Mouse (Mus musculus): ENCODE data around the gene Smagp. TPM values are rescaled to one million over a fixed set of nuclear protein-coding genes. Genes with fewer than 3 reads are reported as not detected.

Smagp gene
- polyA plus RNA-seq, 1 experiment from 2014 or later: 15.2 TPM

DNA sequence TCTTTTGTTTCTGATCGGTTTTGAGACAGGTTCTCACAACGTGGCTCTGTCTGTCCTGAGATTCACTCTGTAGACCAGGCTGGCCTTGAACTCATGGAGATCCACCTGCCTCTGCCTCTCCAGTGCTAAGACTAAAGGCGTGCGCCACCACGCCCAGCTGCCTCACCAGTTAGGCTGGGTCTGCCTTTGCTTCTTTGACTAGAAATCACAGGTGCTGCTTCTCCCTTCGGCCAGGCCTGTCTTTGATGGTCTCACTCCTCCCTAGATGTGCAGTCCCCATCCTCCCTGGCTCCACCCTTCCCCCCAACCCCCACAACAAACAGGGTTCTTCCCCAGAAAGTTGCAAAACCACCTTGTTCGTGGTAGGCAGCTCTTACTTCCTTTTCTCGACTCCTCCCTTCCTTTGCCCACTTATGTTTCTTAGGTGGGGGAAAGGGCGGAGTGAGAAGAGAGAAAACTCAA, 28.1 kb upstream of the Smagp start:
- Histone ChIP-seq H3K9ac (no peak overlapping the region), H3K4me2 (no peak overlapping the region)
- WGBS: 66% methylated on average over 9 of the region's 9 CpGs

DNA sequence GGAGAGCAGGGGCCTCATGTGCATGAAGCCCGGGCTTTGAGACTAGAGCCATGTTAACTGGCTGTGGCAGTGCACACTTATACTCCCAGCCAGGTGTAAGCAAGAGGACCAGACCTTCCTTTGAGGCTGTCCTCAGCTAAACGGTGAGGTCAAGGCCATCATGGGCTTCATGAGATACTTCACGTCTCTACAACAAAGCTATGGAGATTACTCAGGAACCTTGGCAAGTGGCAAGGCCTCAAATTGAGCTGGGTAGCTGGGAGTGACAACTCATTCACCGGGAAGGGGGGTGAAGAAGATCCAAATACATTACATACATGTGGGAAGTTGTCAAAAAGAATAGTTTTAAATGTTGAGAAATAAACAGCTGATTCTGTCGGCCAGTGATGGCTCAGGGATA, 24.1 kb upstream of the Smagp start:
- no peak overlapping the region for H3K27ac ChIP-seq
- ATAC-seq (ENCODE audit: borderline replicate concordance, extremely low read depth, low FRiP score, low TSS enrichment): no peak
- H3K27me3 ChIP-seq: no peaks in the 10 kb centered on the region
- H3K4me1 ChIP-seq: peaks cover 10% of the 10 kb centered on the region; the same call in 1 of the 2 replicates
- no peak overlapping the region for H3K9ac ChIP-seq
- WGBS: 86% methylated on average over 5 of the region's 5 CpGs
- no peaks in the 10 kb centered on the region for H3K9me3 ChIP-seq
- H3K4me3 ChIP-seq: no peak overlapping the region
- H3K4me2 ChIP-seq: no peak overlapping the region
- H3K36me3 ChIP-seq: no peaks in the 10 kb centered on the region

More for the DNA sequence above, 28.1 kb upstream of the Smagp start:
- Histone ChIP-seq H3K4me1 (peaks cover 21% of the 10 kb centered on the region), H3K27ac (no peak overlapping the region), H3K36me3 (no peaks in the 10 kb centered on the region), H3K27me3 (no peaks in the 10 kb centered on the region), H3K4me3 (no peak overlapping the region), H3K9me3 (no peaks in the 10 kb centered on the region)
- no peak for ATAC-seq (ENCODE audit: borderline replicate concordance, extremely low read depth, low FRiP score, low TSS enrichment)

DNA sequence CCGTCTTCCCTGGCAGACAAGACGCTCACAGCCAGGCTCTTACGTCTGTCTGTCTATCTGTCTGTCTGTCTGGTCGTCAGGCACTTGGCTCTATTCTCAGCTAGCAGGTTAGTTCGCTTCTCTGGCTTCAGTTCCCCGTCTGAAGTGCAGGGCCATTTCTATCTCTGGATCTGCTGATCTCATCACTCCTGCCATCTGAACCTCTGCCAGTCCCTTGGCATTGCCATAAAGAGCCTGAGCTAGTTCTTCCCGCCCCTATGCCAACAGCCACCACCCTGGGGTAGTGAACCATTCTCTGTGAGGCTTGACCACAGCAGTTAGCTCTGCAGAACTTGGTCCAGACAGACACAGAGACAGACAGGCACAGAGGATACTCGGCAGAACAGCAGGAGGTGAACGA, 23.6 kb upstream of the Smagp start:
- Histone ChIP-seq H3K4me3 (no peak overlapping the region), H3K9me3 (no peaks in the 10 kb centered on the region), H3K27me3 (no peaks in the 10 kb centered on the region), H3K9ac (no peak overlapping the region), H3K36me3 (no peaks in the 10 kb centered on the region), H3K4me2 (no peak overlapping the region), H3K27ac (no peak overlapping the region), H3K4me1 (peaks cover 5% of the 10 kb centered on the region; the same call in 1 of the 2 replicates)
- WGBS: 76% methylated on average over 9 of the region's 9 CpGs
- ATAC-seq (ENCODE audit: borderline replicate concordance, extremely low read depth, low FRiP score, low TSS enrichment): no peak

DNA sequence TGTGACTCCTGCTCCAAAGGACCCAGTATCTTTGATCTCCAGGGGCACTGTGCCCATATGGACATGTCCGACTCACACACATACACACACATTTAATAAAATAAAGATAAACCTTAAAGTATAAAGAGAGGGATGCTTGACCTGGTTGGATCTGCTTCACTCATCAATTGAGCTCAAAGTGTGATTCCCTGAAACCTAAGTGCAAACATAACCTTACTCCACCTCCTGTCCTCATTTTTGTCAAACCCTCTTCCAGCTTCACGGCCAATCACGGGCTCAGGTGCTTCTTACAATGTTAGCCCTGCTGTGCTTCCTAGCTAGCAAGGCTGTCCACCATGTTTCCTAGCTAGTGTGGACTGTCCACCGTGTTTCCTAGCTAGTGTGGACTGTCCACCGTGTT, 18.5 kb upstream of the Smagp start:
- Histone ChIP-seq H3K9ac (no peak overlapping the region), H3K4me2 (no peak overlapping the region), H3K36me3 (no peaks in the 10 kb centered on the region), H3K27me3 (no peaks in the 10 kb centered on the region), H3K9me3 (no peaks in the 10 kb centered on the region), H3K4me1 (no peaks in the 10 kb centered on the region), H3K27ac (no peak overlapping the region), H3K4me3 (no peak overlapping the region)
- no peak for ATAC-seq (ENCODE audit: borderline replicate concordance, extremely low read depth, low FRiP score, low TSS enrichment)
- WGBS: 77% methylated on average over 5 of the region's 5 CpGs

DNA sequence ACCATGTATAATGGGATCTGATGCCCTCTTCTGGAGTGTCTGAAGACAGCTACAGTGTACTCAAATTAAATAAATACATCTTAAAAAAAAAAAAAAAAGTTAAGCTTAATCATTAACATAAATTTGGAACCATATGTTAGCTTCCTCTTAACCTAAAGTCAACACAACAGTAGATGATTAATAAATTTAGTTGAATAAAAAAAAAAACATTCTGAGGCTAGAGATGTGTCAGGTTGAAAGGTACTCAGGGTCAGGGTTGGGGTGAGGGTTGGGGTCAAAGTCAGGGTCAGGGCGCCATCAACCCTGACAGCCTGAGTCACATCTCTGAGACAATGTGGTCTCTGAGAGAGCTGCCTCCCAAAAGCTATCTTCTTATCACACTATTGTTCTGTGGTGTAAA, 17.5 kb upstream of the Smagp start:
- H3K27ac ChIP-seq: no peak overlapping the region
- H3K36me3 ChIP-seq: no peaks in the 10 kb centered on the region
- 75% methylated on average over 1 of the region's 1 CpGs for WGBS
- H3K9ac ChIP-seq: no peak overlapping the region
- ATAC-seq (ENCODE audit: borderline replicate concordance, extremely low read depth, low FRiP score, low TSS enrichment): no peak
- no peaks in the 10 kb centered on the region for H3K4me1 ChIP-seq
- H3K9me3 ChIP-seq: no peaks in the 10 kb centered on the region
- no peaks in the 10 kb centered on the region for H3K27me3 ChIP-seq
- no peak overlapping the region for H3K4me2 ChIP-seq
- no peak overlapping the region for H3K4me3 ChIP-seq

DNA sequence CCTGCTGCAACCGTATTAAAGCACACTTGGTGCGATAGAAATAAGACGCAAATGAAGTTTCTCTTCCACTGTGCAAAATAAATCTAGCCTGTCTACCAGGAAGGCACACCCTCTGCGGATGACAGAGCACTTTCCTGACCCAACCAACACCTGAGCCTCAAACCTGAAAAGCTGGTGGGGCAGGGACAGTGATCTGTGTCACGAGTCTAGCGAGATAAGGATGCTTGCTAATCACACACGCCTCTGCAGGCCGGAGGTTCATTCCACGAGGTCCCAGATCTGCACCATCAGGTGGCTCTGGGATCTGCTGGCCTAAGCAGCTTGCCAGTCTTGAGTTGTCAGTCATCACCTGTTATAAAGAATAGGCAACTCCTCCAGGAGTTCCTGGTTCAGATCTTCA, 14.9 kb upstream of the Smagp start:
- Histone ChIP-seq H3K36me3 (no peaks in the 10 kb centered on the region), H3K4me1 (no peaks in the 10 kb centered on the region), H3K4me3 (no peak overlapping the region), H3K27me3 (no peaks in the 10 kb centered on the region), H3K27ac (no peak overlapping the region), H3K4me2 (no peak overlapping the region), H3K9ac (no peak overlapping the region), H3K9me3 (no peaks in the 10 kb centered on the region)
- WGBS: 50% methylated on average over 9 of the region's 9 CpGs
- ATAC-seq (ENCODE audit: borderline replicate concordance, extremely low read depth, low FRiP score, low TSS enrichment): no peak

DNA sequence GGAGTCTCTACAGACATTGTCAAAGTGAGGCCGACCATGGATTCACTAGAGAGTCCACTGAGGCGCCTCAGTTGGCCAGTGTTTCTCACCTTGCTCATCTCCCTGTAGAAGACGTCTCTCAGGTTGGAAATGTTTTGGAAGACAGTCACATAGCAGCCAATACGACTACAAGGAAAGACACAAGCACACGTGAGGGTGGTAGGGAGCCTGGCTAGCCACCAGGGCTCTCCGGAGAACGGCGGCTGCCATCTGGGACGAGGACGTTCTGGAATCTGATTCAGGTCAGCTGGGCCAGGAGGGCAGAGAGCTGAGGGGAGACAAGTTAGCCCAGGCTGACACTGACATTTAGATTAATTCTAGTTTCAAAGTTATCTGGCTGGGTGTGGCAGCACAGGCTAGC, 13.4 kb upstream of the Smagp start:
- H3K27ac ChIP-seq: no peak overlapping the region
- H3K4me3 ChIP-seq: no peak overlapping the region
- no peaks in the 10 kb centered on the region for H3K9me3 ChIP-seq
- H3K27me3 ChIP-seq: no peaks in the 10 kb centered on the region
- no peak for ATAC-seq (ENCODE audit: borderline replicate concordance, extremely low read depth, low FRiP score, low TSS enrichment)
- no peaks in the 10 kb centered on the region for H3K36me3 ChIP-seq
- H3K4me1 ChIP-seq: no peaks in the 10 kb centered on the region
- no peak overlapping the region for H3K9ac ChIP-seq
- H3K4me2 ChIP-seq: no peak overlapping the region
- 76% methylated on average over 10 of the region's 10 CpGs for WGBS

DNA sequence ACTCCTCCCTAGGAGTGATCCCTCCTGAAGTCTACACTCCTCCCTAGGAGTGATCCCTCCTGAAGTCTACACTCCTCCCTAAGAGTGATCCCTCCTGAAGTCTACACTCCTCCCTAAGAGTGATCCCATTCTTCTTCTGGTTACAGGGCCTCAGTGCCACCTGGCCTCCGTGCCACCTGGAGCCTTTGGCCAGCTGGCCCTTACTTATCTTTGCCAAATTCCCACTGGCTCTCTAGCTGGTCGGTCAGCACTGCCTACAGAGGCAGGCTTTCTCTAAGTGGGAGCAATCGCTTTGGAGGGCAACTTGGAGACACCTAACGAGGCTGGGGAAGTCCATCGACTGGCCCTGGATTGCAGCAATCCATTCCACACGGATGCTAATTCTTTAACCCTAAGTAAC, 9.4 kb upstream of the Smagp start:
- no peak overlapping the region for H3K27ac ChIP-seq
- 0 out of 2 replicates have a peak, but pooled peaks cover 3% of the 10 kb centered on the region for H3K27me3 ChIP-seq
- H3K9ac ChIP-seq: no peak overlapping the region
- H3K36me3 ChIP-seq: no peaks in the 10 kb centered on the region
- no peak for ATAC-seq (ENCODE audit: borderline replicate concordance, extremely low read depth, low FRiP score, low TSS enrichment)
- no peak overlapping the region for H3K4me2 ChIP-seq
- no peaks in the 10 kb centered on the region for H3K9me3 ChIP-seq
- 72% methylated on average over 6 of the region's 6 CpGs for WGBS
- H3K4me1 ChIP-seq: no peaks in the 10 kb centered on the region
- H3K4me3 ChIP-seq: no peak overlapping the region

DNA sequence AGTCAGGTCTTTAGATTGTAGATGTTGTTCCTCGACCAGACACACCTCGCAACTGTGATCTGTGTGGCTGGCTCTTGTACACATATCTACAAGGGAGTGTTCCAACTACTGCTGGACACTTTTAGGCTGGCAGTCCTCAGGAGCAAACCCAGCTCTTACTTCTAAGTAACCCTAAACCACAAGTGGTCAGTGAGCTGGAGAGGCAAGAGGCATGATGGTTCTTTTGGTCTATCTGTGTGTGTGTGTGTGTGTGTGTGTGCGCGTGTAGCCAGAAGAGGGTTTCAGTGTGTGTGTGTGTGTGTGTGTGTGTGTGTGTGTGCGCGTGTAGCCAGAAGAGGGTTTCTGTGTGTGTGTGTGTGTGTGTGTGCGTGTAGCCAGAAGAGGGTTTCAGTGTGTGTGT, 5.7 kb upstream of the Smagp start:
- Histone ChIP-seq H3K9ac (no peak overlapping the region), H3K4me2 (no peak overlapping the region), H3K36me3 (no peaks in the 10 kb centered on the region), H3K9me3 (no peaks in the 10 kb centered on the region), H3K4me1 (peaks cover 3% of the 10 kb centered on the region), H3K27ac (no peak overlapping the region), H3K4me3 (no peak overlapping the region), H3K27me3 (peaks cover 21% of the 10 kb centered on the region)
- ATAC-seq (ENCODE audit: borderline replicate concordance, extremely low read depth, low FRiP score, low TSS enrichment): no peak
- WGBS: 88% methylated on average over 7 of the region's 7 CpGs

DNA sequence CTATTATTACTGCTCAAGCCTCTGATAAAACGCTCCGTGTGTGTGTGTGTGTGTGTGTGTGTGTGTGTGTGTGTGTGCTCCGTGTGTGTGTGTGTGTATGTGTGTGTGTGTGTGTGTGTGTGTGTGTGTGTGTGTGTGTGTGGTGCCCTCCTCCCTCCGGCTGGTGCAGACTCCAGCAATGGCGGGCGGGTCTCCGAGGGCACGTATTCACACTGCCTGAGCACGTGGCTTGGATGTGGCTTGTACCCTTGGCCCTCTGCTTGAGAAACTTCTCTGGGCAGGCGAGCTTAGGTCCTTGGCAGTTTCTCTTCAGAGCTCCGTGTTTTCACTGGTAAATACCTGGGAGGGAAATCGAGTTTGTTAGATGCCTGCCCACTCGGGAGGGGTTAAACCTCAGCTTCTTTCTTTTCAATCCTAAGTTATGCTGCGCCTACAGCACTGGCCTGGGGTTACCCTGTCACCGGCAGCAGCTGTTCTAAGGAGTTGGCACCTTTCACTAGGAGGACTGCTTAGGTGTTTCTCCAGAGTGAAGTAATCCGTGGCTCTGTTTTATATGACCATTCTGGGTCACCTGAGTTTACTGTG, 4.6 kb upstream of the Smagp start:
- ATAC-seq (ENCODE audit: borderline replicate concordance, extremely low read depth, low FRiP score, low TSS enrichment): no peak
- Histone ChIP-seq H3K4me2 (no peak overlapping the region), H3K9ac (no peak overlapping the region), H3K4me3 (no peak overlapping the region), H3K4me1 (peaks cover 13% of the 10 kb centered on the region), H3K36me3 (no peaks in the 10 kb centered on the region), H3K27ac (no peak overlapping the region), H3K27me3 (peaks cover 32% of the 10 kb centered on the region), H3K9me3 (no peaks in the 10 kb centered on the region)
- 46% methylated on average over 15 of the region's 16 CpGs for WGBS

DNA sequence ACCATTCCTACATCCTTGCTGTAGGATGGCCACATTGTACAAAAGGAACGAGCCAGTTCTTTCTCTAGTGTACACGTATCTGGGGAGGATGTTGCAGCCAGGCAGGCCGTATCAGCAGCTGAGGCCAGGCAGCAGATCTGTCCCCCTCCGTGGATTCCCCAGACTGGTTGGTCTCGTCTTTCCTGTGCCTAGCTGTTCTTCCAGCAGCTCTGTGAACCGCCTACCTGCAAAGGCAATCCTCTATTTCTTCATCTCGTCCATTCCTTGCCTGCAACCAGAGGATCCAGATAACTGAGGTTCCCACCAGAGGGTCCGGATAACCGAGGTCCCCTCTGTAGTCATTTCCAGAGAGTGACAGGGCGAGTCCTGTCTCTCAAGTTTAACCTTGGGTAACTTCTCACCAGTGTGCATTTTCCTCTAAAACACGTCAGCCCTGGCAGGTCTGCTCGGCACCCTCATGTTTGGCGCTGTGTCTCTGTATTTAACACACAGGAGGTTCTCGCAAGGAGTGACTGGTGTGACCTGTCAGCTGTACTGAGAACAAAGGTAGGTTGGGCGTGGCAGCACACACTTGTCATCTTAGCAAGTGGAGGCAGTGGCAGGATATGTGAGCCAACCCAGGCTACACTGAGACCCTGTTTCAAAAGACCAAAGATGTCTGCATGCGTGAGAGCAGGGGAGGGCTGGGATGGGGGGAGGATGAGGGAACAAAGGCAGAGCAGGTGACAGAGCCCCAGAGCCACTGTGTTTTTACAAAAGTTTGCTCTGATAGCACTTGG, 3.4 kb upstream of the Smagp start:
- Histone ChIP-seq H3K4me2 (no peak overlapping the region), H3K4me3 (no peak overlapping the region), H3K36me3 (no peaks in the 10 kb centered on the region), H3K4me1 (peaks cover 24% of the 10 kb centered on the region), H3K9me3 (no peaks in the 10 kb centered on the region), H3K27ac (no peak overlapping the region), H3K27me3 (peaks cover 44% of the 10 kb centered on the region), H3K9ac (no peak overlapping the region)
- 59% methylated on average over 16 of the region's 16 CpGs for WGBS
- no peak for ATAC-seq (ENCODE audit: borderline replicate concordance, extremely low read depth, low FRiP score, low TSS enrichment)

DNA sequence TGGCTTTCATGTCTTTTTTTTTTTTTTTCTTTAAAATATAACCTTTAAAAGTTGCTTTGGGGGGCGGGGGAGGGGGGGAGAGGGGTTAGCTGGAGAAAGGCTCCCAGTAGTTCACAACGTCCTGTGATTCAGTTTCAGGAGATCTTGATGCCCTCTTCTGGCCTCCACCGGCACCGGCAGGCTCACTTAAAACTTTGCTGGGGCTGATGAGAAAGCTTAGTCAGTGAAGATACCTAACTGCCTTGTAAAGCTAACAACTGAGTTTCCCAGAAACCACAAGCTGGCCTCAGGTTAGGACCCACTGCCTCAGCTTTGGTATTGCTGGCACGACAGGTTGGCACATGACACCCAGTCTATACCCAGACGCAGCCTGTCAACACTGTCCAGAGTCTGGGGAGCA, 921 bp upstream of the Smagp start:
- no peaks in the 10 kb centered on the region for H3K9me3 ChIP-seq
- no peak overlapping the region for H3K9ac ChIP-seq
- H3K36me3 ChIP-seq: no peaks in the 10 kb centered on the region
- no peak overlapping the region for H3K4me3 ChIP-seq
- no peak overlapping the region for H3K27ac ChIP-seq
- no peak for ATAC-seq (ENCODE audit: borderline replicate concordance, extremely low read depth, low FRiP score, low TSS enrichment)
- 16% methylated on average over 6 of the region's 6 CpGs for WGBS
- H3K4me1 ChIP-seq: peaks cover 25% of the 10 kb centered on the region
- peak overlapping the region; percentile 91 for H3K4me2 ChIP-seq
- H3K27me3 ChIP-seq: peaks cover 59% of the 10 kb centered on the region
